Mouse (Mus musculus) brain, embryonic 14.5 days (tissue): ENCODE data around the gene Ptpn7. TPM values are rescaled to one million over a fixed set of nuclear protein-coding genes. Genes with fewer than 3 reads are reported as not detected.

Experiments used
- DNase-seq: peaks from one replicate; pipeline ENCODE4 v3.0.0-alpha.2; 2011; ENCODE audit warnings: low read depth
- CTCF ChIP-seq: fragments of 200-500 bp; IDR thresholded peaks from 2 replicates; pipeline ENCODE4 v1.5.1; 2012; ENCODE audit warnings: inconsistent platforms, mild to moderate bottlenecking, moderate library complexity, borderline replicate concordance; ENCODE audit not compliant: insufficient read depth, insufficient read length; ENCODE audit errors: extremely low read depth
- POLR2A ChIP-seq: fragments of 200-500 bp; IDR thresholded peaks from 2 replicates; pipeline ENCODE4 v1.6.1; 2012; ENCODE audit warnings: mild to moderate bottlenecking, inconsistent platforms, borderline replicate concordance; ENCODE audit not compliant: poor library complexity, insufficient read depth, insufficient read length, severe bottlenecking; ENCODE audit errors: extremely low read depth
- polyA plus RNA-seq: library from polyadenylated mRNA; depleted of rRNA; stranded (reverse); fragments of >200 nt; gene quantifications from 2 replicates; pipeline ENCODE4 v1.2.3, GENCODE M21; 2012; rRNA removed

Gene Ptpn7
- 0.45 and 0.46 TPM in 2 replicates for polyA plus RNA-seq

GRCm38 (mm10) chr1:135132473-135132872, at the start of gene Ptpn7:
Ptpn7 (plus strand) TSS chr1:135132700.
- DNase-seq: peak; percentile 41
- peak; percentile 58 for TF ChIP-seq CTCF
- no peak for TF ChIP-seq POLR2A

GRCm38 (mm10) chr1:135083465-135083864, 49.0 kb upstream of the Ptpn7 start:
- peak; percentile 18 for DNase-seq

GRCm38 (mm10) chr1:135085296-135085871, 47.1 kb upstream of the Ptpn7 start:
- TF ChIP-seq POLR2A (no peak), CTCF (no peak)
- DNase-seq: no peak

More at GRCm38 (mm10) chr1:135083465-135083864, 49.0 kb upstream of the Ptpn7 start:
- no peak for TF ChIP-seq CTCF
- TF ChIP-seq POLR2A: no peak

- DNase-seq: no peak
These were observed 46.5 kb upstream of the Ptpn7 start for GRCm38 (mm10) chr1:135086015-135086414.

GRCm38 (mm10) chr1:135087414-135087813, 45.1 kb upstream of the Ptpn7 start:
- TF ChIP-seq POLR2A: no peak
- no peak for TF ChIP-seq CTCF
- DNase-seq: no peak

More at GRCm38 (mm10) chr1:135086015-135086414, 46.5 kb upstream of the Ptpn7 start:
- TF ChIP-seq POLR2A (no peak), CTCF (no peak)

- DNase-seq: peak; percentile 30
- TF ChIP-seq CTCF: no peak
- no peak for TF ChIP-seq POLR2A
These were observed 42.9 kb upstream of the Ptpn7 start for GRCm38 (mm10) chr1:135089626-135090025.

GRCm38 (mm10) chr1:135090914-135091313, 41.6 kb upstream of the Ptpn7 start:
- no peak for DNase-seq
- no peak for TF ChIP-seq POLR2A
- TF ChIP-seq CTCF: no peak

- no peak for DNase-seq
- TF ChIP-seq CTCF: no peak
- TF ChIP-seq POLR2A: no peak
These were observed 37.8 kb upstream of the Ptpn7 start for GRCm38 (mm10) chr1:135094723-135095122.

GRCm38 (mm10) chr1:135095189-135095588, 37.3 kb upstream of the Ptpn7 start:
- TF ChIP-seq CTCF: no peak
- DNase-seq: no peak

GRCm38 (mm10) chr1:135096312-135096711, 36.2 kb upstream of the Ptpn7 start:
- TF ChIP-seq CTCF: no peak
- TF ChIP-seq POLR2A: no peak
- DNase-seq: peak; percentile 33

GRCm38 (mm10) chr1:135097441-135097840, 35.1 kb upstream of the Ptpn7 start:
- DNase-seq: no peak
- TF ChIP-seq CTCF: no peak
- TF ChIP-seq POLR2A: no peak

- TF ChIP-seq POLR2A (no peak), CTCF (no peak)
- peak; percentile 30 for DNase-seq
These were observed 34.1 kb upstream of the Ptpn7 start for GRCm38 (mm10) chr1:135098441-135098840.

- no peak for TF ChIP-seq POLR2A
- no peak for TF ChIP-seq CTCF
- no peak for DNase-seq
These were observed 32.1 kb upstream of the Ptpn7 start for GRCm38 (mm10) chr1:135100400-135100799.

- TF ChIP-seq POLR2A (no peak), CTCF (no peak)
- DNase-seq: no peak
These were observed 27.4 kb upstream of the Ptpn7 start, which contains the start of gene Lgr6 for GRCm38 (mm10) chr1:135105124-135105523. Lgr6 (minus strand) TSS chr1:135105276.
